Mouse (Mus musculus): ENCODE measurements around the gene Tbx15. TPM values are rescaled to one million over a fixed set of nuclear protein-coding genes. Genes with fewer than 3 reads are reported as not detected.

Tbx15 gene
- polyA plus RNA-seq, 1 experiment, result 1.5 TPM

- Histone ChIP-seq H3K27ac (ENCODE audit: insufficient read depth, low read length) (no peak overlapping the region), H3K4me1 (ENCODE audit: control insufficient read depth, insufficient read depth, low read length) (no peaks in the 10 kb centered on the region), H3K4me3 (ENCODE audit: insufficient read depth, low read length) (no peak overlapping the region)
- TF ChIP-seq CTCF (IDR thresholded peaks at IDR 0.05; ENCODE audit: extremely low read depth, insufficient read depth, low read length), result no peak
- no peak for TF ChIP-seq POLR2A (IDR thresholded peaks at IDR 0.05; ENCODE audit: extremely low read depth, insufficient read depth, low read length)
Measured at GRCm38 (mm10) chr3:99247996-99248801, 8.0 kb downstream of the Tbx15 start.

GRCm38 (mm10) chr3:99248831-99249550 is 8.8 kb downstream of the Tbx15 start:
- Histone ChIP-seq H3K4me1 (ENCODE audit: control insufficient read depth, insufficient read depth, low read length) (no peaks in the 10 kb centered on the region), H3K4me3 (ENCODE audit: insufficient read depth, low read length) (no peak overlapping the region), H3K27ac (ENCODE audit: insufficient read depth, low read length) (no peak overlapping the region)
- TF ChIP-seq CTCF (IDR thresholded peaks at IDR 0.05; ENCODE audit: extremely low read depth, insufficient read depth, low read length) (no peak), POLR2A (IDR thresholded peaks at IDR 0.05; ENCODE audit: extremely low read depth, insufficient read depth, low read length) (no peak)

GRCm38 (mm10) chr3:99249551-99249870 is 9.3 kb downstream of the Tbx15 start:
- no peak overlapping the region for H3K4me3 ChIP-seq (ENCODE audit: insufficient read depth, low read length)
- no peaks in the 10 kb centered on the region for H3K4me1 ChIP-seq (ENCODE audit: control insufficient read depth, insufficient read depth, low read length)
- H3K27ac ChIP-seq (ENCODE audit: insufficient read depth, low read length), result no peak overlapping the region
- TF ChIP-seq POLR2A (IDR thresholded peaks at IDR 0.05; ENCODE audit: extremely low read depth, insufficient read depth, low read length) (no peak), CTCF (IDR thresholded peaks at IDR 0.05; ENCODE audit: extremely low read depth, insufficient read depth, low read length) (no peak)

- no peak for TF ChIP-seq CTCF (IDR thresholded peaks at IDR 0.05; ENCODE audit: extremely low read depth, insufficient read depth, low read length)
- H3K4me1 ChIP-seq (ENCODE audit: control insufficient read depth, insufficient read depth, low read length), result no peaks in the 10 kb centered on the region
- no peak overlapping the region for H3K27ac ChIP-seq (ENCODE audit: insufficient read depth, low read length)
Measured at GRCm38 (mm10) chr3:99249906-99250305, 9.7 kb downstream of the Tbx15 start.

GRCm38 (mm10) chr3:99251271-99252165 is 11.3 kb downstream of the Tbx15 start:
- no peak for TF ChIP-seq POLR2A (IDR thresholded peaks at IDR 0.05; ENCODE audit: extremely low read depth, insufficient read depth, low read length)
- TF ChIP-seq CTCF (IDR thresholded peaks at IDR 0.05; ENCODE audit: extremely low read depth, insufficient read depth, low read length), result no peak
- Histone ChIP-seq H3K4me3 (ENCODE audit: insufficient read depth, low read length) (no peak overlapping the region), H3K4me1 (ENCODE audit: control insufficient read depth, insufficient read depth, low read length) (no peaks in the 10 kb centered on the region), H3K27ac (ENCODE audit: insufficient read depth, low read length) (no peak overlapping the region)

More at GRCm38 (mm10) chr3:99249906-99250305, 9.7 kb downstream of the Tbx15 start:
- H3K4me3 ChIP-seq (ENCODE audit: insufficient read depth, low read length), result no peak overlapping the region

GRCm38 (mm10) chr3:99252461-99253091 is 12.4 kb downstream of the Tbx15 start:
- H3K4me1 ChIP-seq (ENCODE audit: control insufficient read depth, insufficient read depth, low read length), result no peaks in the 10 kb centered on the region
- H3K4me3 ChIP-seq (ENCODE audit: insufficient read depth, low read length), result no peak overlapping the region
- no peak overlapping the region for H3K27ac ChIP-seq (ENCODE audit: insufficient read depth, low read length)
- TF ChIP-seq CTCF (IDR thresholded peaks at IDR 0.05; ENCODE audit: extremely low read depth, insufficient read depth, low read length), result no peak
- no peak for TF ChIP-seq POLR2A (IDR thresholded peaks at IDR 0.05; ENCODE audit: extremely low read depth, insufficient read depth, low read length)

GRCm38 (mm10) chr3:99253092-99253488 is 12.9 kb downstream of the Tbx15 start:
- H3K4me1 ChIP-seq (ENCODE audit: control insufficient read depth, insufficient read depth, low read length), result no peaks in the 10 kb centered on the region
- TF ChIP-seq CTCF (IDR thresholded peaks at IDR 0.05; ENCODE audit: extremely low read depth, insufficient read depth, low read length) (no peak), POLR2A (IDR thresholded peaks at IDR 0.05; ENCODE audit: extremely low read depth, insufficient read depth, low read length) (no peak)
- H3K4me3 ChIP-seq (ENCODE audit: insufficient read depth, low read length), result no peak overlapping the region
- H3K27ac ChIP-seq (ENCODE audit: insufficient read depth, low read length), result no peak overlapping the region

GRCm38 (mm10) chr3:99253497-99254451 is 13.6 kb downstream of the Tbx15 start:
- Histone ChIP-seq H3K4me1 (ENCODE audit: control insufficient read depth, insufficient read depth, low read length) (no peaks in the 10 kb centered on the region), H3K4me3 (ENCODE audit: insufficient read depth, low read length) (no peak overlapping the region), H3K27ac (ENCODE audit: insufficient read depth, low read length) (no peak overlapping the region)
- no peak for TF ChIP-seq POLR2A (IDR thresholded peaks at IDR 0.05; ENCODE audit: extremely low read depth, insufficient read depth, low read length)
- TF ChIP-seq CTCF (IDR thresholded peaks at IDR 0.05; ENCODE audit: extremely low read depth, insufficient read depth, low read length), result no peak
